Mouse (Mus musculus) gastrocnemius, postnatal 14 days (tissue): ENCODE measurements around the gene Fignl1. TPM values are rescaled to one million over a fixed set of nuclear protein-coding genes. Genes with fewer than 3 reads are reported as not detected.

Experiments used
- DNase-seq: peaks from one replicate; pipeline ENCODE4 v3.0.0; 2021; ENCODE audit warnings: mixed read lengths
- intact Hi-C: fragments of 180-260 bp; cut with DNase I; formaldehyde crosslinking; loops from one replicate; pipeline ENCODE4 v1.15.1; 2025; ENCODE audit warnings: low total_unique reads
- long read RNA-seq, 2 experiments: library from polyadenylated mRNA; stranded (forward); transcript quantifications; one replicate each; pipeline ENCODE4 v2.0.0; 2021
- total RNA-seq, 2 experiments: library from RNA; stranded (reverse); gene quantifications; 2 replicates each; pipeline ENCODE4 v1.2.3; 2021

Gene Fignl1
- total RNA-seq: 1 to 10 TPM; 1.5 to 2.9 TPM
- long read RNA-seq, experiment 1, partial matches to known transcripts: 0 of 3 reads
- long read RNA-seq, experiment 1, other reads (novel, unspliced or antisense): 0 of 3 reads
- long read RNA-seq, experiment 2, partial matches to known transcripts: 0 of 2 reads
- long read RNA-seq, experiment 2, other reads (novel, unspliced or antisense): 0 of 2 reads

DNA sequence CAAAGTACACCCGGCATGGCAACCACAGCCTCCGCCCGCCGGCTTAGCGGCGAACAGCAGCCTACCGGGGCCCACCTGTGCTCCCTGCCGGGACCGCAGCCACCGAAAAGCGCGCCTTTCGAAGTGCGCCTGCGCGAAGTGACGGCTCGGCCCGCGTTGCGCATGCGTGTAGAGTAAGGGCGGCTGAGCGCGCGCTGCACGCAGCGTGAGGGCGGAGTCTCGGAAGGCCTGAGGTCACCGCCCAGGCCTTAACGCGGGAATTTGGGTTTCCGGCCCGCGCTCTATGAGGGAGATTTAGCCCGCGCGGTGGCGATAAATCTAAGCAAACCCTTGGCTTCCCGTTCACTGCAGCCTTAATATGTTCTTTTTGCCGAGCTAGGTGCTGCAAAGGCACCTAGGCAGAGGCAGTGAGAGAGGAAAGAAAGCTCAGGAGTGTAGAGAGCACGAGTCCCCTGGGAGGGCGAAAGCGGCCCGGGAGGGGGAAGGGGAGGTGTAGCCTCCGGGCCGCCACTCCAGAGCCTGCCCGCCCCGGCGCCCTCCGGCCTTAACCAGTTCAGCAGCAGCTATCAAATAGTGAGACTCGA is at the start of gene Fignl1:
Gene Fignl1, minus strand, starts transcription at position 143 of the 584 bp plus-strand sequence.
- intact Hi-C loops: no loop called here

DNA sequence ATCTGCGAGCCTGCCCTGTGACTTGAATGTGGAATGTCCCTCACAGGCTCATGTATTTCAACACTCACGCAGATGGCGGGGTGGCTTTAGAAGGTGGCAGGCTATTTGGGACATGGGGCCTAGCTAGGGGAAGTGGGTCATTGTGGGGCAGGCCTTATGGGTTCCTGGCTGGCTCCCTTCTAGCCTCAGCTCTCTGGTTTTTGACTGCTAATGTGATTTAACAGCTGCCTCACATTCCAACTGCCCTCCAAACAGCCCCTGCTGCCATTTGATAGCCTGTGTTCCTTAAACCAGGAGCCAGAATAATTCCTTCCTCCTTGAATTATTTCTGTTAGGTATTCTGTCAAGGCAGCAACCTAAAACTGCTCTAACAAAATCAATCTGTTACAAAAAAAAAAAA is 48.2 kb upstream of the Fignl1 start:
- DNase-seq: no peak
- intact Hi-C loops: no loop called here

More for the DNA sequence above, at the start of gene Fignl1:
- peak; percentile 95 for DNase-seq

DNA sequence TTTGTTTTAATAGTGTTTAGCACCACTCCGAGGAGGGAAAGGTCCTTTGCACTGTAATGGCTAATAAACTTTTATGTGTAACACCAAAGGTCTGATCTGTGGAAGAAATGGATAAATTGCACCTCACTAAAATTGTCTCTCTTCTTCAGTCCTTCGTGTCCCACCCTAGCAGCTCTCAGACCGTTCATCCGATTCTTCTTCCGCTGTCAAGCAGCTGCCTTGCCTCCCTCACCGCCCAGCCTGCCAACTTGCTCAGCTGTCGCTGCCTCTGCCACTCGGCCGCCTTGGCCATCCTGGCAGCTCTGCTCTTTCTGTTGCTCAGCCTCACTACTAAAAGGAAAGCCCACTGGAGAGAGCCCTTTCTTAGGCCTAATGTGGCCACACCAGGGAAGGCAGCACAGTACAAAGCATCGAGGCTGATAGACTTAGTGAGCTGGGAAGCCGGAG is 46.9 kb upstream of the Fignl1 start:
- DNase-seq: peak; percentile 83
- intact Hi-C loops: no loop called here

DNA sequence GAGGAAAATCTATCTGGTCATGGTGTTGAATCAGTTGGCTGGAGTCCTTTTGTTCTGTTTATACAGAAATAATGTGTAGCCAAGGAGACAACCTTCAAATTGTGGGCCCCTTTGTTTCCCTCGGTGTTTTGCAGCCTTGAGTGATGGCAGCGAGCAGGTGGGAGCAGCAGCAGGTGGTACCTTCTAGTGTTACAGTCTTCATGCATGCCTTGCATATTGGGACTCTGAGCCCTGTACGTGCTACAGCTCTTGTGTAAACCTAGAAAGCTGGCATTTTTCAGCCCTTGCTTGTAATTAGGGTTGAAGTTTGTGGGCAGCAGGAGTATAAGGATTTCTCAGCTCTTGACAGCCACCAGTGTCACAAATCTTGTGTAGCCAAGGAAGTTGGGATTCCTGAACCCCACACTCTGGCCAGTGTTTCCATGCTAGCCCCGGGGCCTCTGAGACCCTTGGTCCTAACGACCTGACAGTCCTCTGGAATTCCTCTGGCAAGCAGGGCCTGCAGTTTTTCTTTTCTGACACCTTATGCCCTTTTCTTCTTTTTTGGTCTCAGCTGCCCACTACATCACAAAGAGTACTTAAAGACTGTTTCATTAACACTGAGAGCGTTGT is 46.4 kb upstream of the Fignl1 start:
- intact Hi-C loops: no loop called here
- peak; percentile 43 for DNase-seq

DNA sequence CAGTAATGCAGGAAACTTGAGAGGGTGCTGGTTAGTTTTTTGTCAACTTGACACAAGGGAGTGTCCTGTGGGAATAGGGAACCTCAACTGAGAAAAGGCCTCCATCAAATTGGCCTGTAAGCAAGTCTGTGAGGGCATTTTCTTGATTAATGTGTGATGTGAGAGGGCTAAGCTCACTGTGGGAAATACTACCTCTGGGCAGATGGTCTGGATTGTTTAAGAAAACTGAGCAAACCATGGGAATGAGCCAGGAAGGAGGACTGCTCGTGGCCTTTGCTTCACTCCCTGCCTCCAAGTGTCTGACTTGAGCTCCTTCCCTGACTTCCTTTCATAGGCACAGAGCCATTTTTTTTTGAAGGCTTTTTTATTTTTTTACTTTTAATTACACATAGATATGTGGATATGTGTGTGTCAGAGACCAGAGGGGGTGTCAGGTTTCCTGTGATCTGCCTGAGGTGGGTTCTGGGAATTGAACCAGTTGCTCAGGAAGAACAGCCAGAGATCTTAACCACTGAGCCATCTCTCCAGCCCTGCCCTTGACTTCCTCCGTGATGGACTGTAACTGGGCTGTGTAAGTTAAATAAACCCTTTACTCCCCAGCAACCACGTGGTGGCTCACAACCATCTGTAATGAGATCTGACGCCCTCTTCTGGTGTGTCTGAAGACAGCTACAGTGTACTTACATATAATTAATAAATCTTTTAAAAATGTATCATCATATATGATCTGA is 45.1 kb upstream of the Fignl1 start:
- intact Hi-C loops: no loop called here
- DNase-seq: no peak

DNA sequence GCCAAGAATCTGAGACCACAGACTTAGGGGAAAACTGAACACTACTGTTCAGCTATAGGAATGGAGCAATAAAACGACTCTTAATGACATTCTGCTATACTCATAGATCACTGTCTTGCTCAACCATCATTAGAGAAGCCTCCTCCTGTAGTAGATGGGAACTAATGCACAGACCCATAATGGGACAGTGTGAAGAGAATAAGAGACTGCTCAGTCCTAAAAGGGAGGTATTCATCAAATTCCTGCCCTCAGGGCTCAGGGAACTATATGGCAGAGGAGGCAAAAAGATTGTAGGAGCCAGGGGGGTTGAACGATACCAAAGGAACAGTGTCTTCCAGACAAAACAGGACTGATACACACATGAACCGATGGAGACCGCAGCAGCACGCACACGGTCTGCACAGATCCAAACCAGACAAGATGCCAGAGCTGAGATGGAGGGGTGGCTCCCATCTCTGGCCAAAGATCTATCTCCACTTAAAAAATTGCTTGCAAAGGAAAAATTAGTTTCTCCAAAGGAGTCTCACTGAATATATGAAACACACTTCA is 43.3 kb upstream of the Fignl1 start:
- intact Hi-C loops: no loop called here
- DNase-seq: no peak

DNA sequence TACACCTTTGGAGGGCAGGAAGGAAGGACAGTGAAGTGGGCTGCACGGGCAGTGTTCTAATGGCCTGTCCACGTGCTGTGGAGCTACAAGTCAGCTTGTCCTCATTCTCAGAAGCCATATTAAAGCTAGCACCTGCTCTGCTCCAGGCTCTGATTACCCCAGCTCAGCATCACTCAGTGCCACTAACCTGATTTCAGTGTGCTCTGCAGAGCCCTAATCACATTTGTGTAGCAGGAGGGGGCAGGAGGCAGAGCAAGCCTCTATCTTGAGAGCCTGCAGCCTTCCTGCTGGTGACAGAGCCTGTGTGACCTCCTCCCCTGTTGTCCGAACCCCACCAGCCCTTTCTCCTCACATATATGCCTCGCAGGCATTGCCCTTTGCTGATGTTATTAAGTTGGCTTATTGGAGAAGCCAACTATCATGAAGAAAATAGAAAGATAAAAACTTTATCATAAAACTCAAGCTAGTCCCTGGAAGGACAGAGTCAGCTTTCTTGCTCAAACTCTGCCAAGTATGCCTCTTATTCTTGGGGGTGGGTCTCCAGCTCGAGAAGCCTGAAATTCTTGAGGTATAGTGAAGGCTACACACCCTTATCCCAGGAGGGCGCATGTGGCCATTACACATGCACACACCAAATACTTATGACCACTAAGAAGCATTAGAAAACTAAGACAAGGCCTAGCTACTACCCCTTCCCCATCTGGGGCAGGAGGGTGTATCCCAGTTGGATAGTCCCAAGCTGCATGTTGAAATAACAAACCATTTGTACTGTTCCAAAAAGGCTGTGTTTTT is 41.9 kb upstream of the Fignl1 start:
- peak; percentile 36 for DNase-seq
- intact Hi-C loops: no loop called here

DNA sequence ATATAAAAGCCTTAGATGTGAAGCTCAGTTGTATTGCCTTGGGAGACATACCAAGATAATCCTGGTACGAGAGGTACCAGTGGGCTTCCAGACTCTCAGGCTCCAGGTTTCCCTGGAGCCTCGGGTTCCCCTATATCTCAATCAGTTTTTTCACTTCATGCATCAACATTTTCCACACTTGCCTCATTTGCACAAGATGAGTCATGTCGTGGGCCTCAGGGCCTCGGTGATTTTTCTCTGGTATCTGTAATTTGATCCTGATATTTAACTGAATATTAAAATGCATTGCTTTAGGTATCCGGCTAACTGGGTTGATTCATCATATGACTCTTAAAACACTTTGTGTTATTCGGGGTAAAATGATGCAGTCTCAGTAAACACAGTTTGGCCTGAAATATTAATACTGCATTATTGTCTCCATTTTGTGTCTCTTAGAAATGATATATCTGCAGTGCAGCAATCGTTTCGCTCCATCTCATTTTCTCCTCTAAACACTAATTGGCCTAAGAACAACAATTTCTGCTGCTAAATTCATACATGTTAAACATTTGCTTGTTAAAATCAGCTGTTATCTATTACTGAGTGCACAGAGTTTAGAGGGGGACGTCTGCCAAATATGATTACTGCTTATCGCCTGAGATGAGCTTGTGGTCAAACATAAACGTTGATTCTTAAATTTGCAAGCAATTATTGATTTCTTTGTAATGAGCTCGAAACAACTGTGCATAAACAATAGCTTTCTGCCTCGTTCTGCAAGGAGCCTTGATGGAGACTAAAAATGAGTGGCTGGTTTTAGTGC is 41.0 kb upstream of the Fignl1 start:
- no peak for DNase-seq
- intact Hi-C loops: no loop called here

DNA sequence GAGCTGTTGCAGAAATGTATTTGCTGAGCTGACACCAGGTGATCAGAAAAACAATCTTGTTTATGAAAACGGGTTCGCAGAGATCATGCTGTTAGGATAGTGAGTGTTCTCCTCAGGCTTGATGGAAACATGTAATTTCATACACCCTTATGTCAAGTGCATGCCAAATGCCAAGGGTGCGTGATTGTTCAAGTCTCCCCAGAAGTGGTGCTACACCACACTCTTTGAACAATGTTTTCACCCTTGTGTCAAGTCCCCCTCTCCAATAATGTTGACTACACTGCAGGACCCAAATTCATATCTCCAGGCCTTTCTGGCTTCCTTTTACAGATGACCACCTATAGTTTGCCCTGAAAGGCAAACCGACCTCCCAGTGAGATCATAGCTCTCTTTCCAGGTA is 39.7 kb upstream of the Fignl1 start:
- intact Hi-C loops: no loop called here
- DNase-seq: no peak

DNA sequence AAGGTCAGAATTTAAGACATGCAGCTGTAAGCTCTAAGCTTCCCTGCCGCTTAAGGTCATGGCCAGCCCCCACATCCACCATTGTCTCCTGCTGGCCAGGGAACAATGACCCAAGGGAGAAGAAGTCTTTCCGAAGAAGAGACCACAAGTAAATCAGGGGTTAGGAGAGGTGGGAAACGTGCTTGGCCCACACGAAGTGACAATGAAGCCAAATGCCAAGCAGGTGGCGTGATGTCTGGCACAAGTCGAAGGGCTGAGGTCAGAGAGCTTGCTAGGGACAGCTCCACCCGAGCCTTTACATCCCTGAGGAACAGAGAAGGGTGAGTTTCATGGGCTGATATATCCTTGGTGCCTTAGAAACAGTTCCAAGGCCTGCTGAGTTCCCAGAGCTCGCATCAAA is 36.3 kb upstream of the Fignl1 start:
- intact Hi-C loops: no loop called here
- peak; percentile 74 for DNase-seq

DNA sequence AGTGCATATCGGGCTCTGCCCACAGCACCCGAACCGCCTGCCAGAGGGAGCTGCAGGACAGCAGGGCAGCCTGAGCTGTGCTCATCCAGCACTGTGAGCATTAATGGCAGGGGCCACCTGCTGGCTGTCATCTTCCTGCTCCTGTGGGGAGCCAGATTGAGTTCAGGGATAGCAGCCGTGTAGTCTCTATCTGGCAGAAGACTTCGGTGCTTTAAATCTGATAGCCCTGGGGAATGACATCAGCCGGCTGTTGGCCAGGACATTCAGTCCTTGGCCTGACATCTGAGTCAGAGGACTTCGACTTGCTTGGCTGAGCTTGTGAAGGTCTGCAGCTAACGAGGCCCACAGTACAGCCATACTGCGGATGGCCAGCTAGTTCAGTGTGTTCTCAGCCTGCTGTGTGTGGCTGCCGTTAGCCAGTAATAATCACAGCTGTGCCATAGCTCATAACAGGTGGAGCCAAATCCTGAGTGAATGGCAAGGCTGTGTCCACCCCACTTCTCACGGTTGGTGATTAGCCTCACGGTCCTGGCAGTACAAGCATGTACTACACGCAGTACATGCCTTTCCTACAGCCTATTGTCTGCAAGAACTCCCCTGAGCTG is 35.7 kb upstream of the Fignl1 start:
- intact Hi-C loops: no loop called here
- DNase-seq: peak; percentile 93

DNA sequence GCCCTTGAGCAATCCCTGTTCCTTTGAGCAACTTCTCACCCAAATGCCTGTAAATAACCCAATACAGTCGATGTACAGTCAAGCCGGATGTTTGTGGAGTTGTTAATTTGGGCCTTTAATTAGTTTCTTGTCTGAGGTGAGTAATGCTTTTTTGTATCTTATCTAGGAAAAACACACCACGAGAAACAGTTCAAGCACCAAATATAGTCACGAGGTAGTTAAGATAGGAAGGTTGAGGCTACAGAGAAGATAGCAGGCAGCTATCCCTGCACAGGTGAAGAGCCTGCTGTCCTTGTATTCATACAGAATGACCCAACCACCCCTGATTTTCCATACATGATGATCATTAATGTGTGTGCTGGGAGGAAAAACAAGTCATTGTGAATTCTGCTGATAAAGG is 32.8 kb upstream of the Fignl1 start:
- no peak for DNase-seq
- intact Hi-C loops: no loop called here

DNA sequence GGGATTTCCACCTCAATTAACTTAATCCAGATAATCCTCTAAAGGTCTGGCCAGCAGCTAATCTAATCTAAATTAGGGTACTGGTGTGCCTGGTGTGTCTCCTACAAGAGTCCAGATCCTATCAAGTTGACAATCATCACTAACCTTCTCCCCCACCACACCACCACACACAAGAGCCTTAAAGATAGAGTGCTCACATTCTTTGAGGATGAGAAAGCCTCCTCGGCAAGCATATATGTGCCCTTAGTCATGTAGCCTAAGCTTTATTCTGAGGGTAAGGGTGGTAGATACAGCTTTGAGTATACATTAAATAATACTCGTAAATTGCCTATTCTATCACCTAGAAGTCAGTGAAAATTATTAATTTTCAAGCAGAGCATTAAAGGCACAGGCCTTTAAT is 32.0 kb upstream of the Fignl1 start:
- intact Hi-C loops: no loop called here
- DNase-seq: no peak

DNA sequence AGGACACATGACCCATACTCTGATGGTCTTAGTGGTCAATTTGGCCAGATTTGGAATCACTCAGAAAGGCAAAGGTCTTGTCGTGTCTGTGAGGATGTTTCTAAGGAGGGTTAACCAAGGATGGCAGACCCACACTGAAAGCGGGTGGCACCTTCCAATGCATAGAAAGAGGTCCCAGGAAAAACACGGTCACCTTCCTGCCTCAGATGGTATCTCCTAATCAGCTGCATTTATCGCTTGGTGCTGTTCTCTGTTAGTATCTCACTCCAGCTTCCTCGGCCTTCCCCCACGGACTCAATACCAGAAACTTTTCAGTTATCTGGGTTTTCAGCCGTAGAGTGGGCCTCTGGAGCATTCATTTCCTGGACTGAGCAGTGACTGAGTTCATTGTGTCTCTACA is 31.1 kb upstream of the Fignl1 start:
- intact Hi-C loops: no loop called here
- no peak for DNase-seq

DNA sequence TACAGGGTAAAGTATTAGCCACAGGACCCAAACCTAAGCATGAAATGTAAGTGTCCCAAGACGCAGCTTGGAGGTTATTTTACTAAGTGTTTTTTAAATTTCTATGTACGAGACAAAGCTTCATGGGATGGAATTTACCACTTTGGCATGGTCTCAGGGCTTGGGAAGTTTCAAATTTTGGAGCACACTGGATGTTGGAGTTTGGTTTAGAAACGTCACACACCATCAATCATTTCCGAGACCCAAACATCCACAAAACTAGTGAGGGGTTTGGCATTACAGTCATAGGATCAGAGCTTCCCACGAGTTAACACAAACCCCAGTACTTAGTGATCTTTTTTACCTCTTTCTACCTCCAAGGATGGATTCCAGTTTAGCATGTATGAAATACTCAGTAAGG is 28.6 kb upstream of the Fignl1 start:
- intact Hi-C loops: no loop called here
- no peak for DNase-seq

DNA sequence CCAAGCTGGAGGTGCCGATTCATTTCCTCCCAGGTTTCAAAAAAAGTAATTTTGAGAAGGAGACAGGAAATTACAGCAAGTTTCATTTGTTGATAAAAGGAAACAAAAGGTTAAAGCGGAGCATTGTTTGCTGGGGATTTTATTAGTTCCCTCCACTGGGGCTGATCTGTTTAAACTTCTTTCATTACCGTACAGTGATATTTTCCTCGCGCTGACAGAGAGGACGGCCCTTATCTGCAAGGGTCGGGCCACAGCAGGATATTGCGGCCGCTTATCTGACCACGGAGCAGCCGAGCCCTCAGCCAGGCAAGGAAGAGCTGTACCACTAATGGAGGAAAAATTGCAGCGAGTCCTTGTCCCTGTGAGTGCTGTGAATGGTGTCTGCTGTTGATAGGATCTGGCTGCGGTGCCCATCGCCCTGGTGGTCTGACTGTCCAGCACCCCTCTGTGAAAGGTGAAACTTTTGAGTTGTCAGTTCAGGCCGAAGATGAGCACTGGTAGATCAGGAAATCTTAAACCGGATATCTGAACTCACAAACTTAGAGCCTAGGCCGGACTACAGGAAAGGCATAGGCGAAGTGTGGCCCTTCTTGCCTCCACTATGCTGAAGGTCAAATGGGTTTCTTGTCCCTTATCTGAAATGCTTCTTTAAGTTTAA is 28.1 kb upstream of the Fignl1 start:
- no peak for DNase-seq
- intact Hi-C loops: no loop called here

DNA sequence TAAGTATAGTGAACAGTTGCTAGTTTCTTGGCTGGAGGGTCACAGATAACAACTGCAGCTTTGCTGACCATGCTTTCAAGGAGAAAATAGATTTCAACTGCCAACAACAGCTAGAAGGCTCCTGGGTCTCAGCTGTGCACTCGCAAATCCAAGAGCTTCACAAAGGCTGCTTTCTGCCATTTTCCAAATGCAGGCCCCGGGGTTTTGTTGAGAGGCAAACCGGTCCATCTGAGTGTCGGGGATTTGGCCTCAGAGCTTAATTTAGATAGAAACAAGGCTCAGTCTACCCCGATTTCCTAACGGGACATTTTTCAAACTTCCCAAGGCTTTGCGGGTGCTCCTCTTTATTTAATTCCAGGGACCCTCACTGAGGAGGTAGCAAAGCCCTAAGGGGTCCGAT is 27.5 kb upstream of the Fignl1 start:
- DNase-seq: peak; percentile 27
- intact Hi-C loops: no loop called here

DNA sequence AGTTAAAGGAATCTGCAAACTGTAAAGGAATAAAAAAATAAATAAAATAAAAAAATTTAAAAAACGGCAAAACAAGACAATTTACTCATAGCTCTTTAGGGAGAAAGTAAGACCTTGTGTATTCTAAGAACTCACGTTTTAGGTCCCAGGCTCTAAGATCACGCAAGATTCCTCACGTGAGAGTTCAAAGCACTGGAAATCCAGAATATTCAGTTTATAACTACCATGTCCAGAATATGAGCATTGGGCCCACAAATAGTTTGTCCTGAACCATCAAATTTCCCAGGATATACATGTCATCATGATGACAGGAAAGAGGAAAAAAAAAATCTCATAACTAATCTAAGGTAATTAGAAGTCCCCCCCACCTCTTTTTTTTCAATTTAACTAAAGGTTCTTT is 27.0 kb upstream of the Fignl1 start:
- no peak for DNase-seq
- intact Hi-C loops: no loop called here
